Mouse (Mus musculus) small intestine, adult 2 months (tissue): ENCODE data around the gene Paqr9. TPM values are rescaled to one million over a fixed set of nuclear protein-coding genes. Genes with fewer than 3 reads are reported as not detected.

ENCODE experiments used
- H3K27ac ChIP-seq: fragments of 200-500 bp; 2 replicates; pipeline ENCODE4 v1.5.1; 2012; ENCODE audit warnings: low read depth, low read length, control low read depth, inconsistent platforms; ENCODE audit not compliant: insufficient read depth
- H3K27me3 ChIP-seq: fragments of 200-500 bp; 2 replicates; pipeline ENCODE4 v1.6.1; 2012; ENCODE audit warnings: mild to moderate bottlenecking, moderate library complexity, low read length, inconsistent platforms; ENCODE audit not compliant: control insufficient read depth, insufficient read depth
- H3K36me3 ChIP-seq: fragments of 200-500 bp; 2 replicates; pipeline ENCODE4 v1.6.1; 2012; ENCODE audit warnings: mild to moderate bottlenecking, low read length, control low read depth, inconsistent platforms; ENCODE audit not compliant: control insufficient read depth, insufficient read depth
- H3K4me1 ChIP-seq: fragments of 200-500 bp; 2 replicates; pipeline ENCODE4 v1.6.1; 2012; ENCODE audit warnings: low read length, inconsistent platforms, mixed read lengths; ENCODE audit not compliant: control insufficient read depth, insufficient read depth, insufficient read length
- H3K4me3 ChIP-seq: fragments of 200-500 bp; 2 replicates; pipeline ENCODE4 v1.5.1; 2012; ENCODE audit warnings: low read depth, mild to moderate bottlenecking, control low read depth, inconsistent platforms, low read length, moderate library complexity
- CTCF ChIP-seq: fragments of 200-500 bp; IDR thresholded peaks from 2 replicates; pipeline ENCODE4 v1.5.1; 2012; ENCODE audit warnings: low read depth, mild to moderate bottlenecking, control low read depth, inconsistent platforms, low read length, moderate library complexity, mixed read lengths; ENCODE audit not compliant: insufficient replicate concordance, insufficient read length; ENCODE audit errors: extremely low read depth
- POLR2A ChIP-seq: fragments of 200-500 bp; IDR thresholded peaks from 2 replicates; pipeline ENCODE4 v1.6.1; 2012; ENCODE audit warnings: low read depth, mild to moderate bottlenecking, control low read depth, inconsistent platforms, low read length, moderate library complexity
- WGBS: fragments of 180-500 bp; shearing (Covaris S2); methylation state at CpG from one replicate; pipeline ENCODE4 v1.1.7; 2018; 5-methylcytosine and 5-hydroxymethylcytosine counted together
- polyA plus RNA-seq: library from polyadenylated mRNA; depleted of rRNA; stranded (reverse); fragments of >200 nt; gene quantifications from 2 replicates; pipeline ENCODE4 v1.2.3, GENCODE M21; 2012

Paqr9 gene
- polyA plus RNA-seq, 1 experiment, result 0.44 TPM

DNA sequence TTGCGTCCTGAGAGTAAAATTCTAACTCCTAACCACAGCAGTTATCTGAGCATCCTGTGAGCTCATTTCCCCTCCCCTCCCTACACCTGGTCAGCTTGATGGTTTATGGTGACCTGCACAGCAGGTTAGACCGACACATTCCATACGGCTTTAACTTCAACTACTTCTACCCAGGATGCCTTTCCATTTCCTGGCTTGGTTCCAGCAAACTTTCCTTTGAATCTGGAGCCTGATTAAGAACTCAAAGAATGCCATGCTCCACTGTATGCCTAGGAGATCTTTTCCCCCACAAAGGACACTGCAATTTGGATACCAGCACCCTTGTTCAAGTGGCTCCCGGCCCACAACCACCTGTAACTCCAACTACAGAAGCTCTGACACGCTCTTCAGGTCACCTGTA lies 38.9 kb upstream of the Paqr9 start:
- Histone ChIP-seq H3K36me3 (no peaks in the 10 kb centered on the region), H3K27ac (no peak overlapping the region), H3K27me3 (no peaks in the 10 kb centered on the region), H3K4me1 (no peaks in the 10 kb centered on the region), H3K4me3 (no peak overlapping the region)
- WGBS, result 80% methylated on average over 5 of the region's 5 CpGs
- TF ChIP-seq CTCF, result no peak
- no peak for TF ChIP-seq POLR2A

- no peak for TF ChIP-seq POLR2A
- TF ChIP-seq CTCF, result no peak
- Histone ChIP-seq H3K4me3 (no peak overlapping the region), H3K4me1 (no peaks in the 10 kb centered on the region), H3K27ac (no peak overlapping the region), H3K27me3 (no peaks in the 10 kb centered on the region), H3K36me3 (no peaks in the 10 kb centered on the region)
- WGBS, result 83% methylated on average over 8 of the region's 8 CpGs
Observed at GRCm38 (mm10) chr9:95521031-95521430, 38.4 kb upstream of the Paqr9 start.

GRCm38 (mm10) chr9:95521566-95521965 lies 37.9 kb upstream of the Paqr9 start:
- no peak overlapping the region for H3K27ac ChIP-seq
- 25% methylated on average over 10 of the region's 10 CpGs for WGBS
- TF ChIP-seq POLR2A (no peak), CTCF (no peak)
- H3K27me3 ChIP-seq, result no peaks in the 10 kb centered on the region
- H3K4me3 ChIP-seq, result no peak overlapping the region
- H3K4me1 ChIP-seq, result no peaks in the 10 kb centered on the region
- no peaks in the 10 kb centered on the region for H3K36me3 ChIP-seq

GRCm38 (mm10) chr9:95522561-95522960 lies 36.9 kb upstream of the Paqr9 start:
- no peak overlapping the region for H3K4me3 ChIP-seq
- H3K4me1 ChIP-seq, result no peaks in the 10 kb centered on the region
- no peak overlapping the region for H3K27ac ChIP-seq
- TF ChIP-seq POLR2A (no peak), CTCF (no peak)
- no peaks in the 10 kb centered on the region for H3K27me3 ChIP-seq
- 92% methylated on average over 2 of the region's 2 CpGs for WGBS
- H3K36me3 ChIP-seq, result no peaks in the 10 kb centered on the region

GRCm38 (mm10) chr9:95525376-95525775 lies 34.1 kb upstream of the Paqr9 start:
- H3K4me3 ChIP-seq, result no peak overlapping the region
- 79% methylated on average over 6 of the region's 6 CpGs for WGBS
- no peak for TF ChIP-seq POLR2A
- no peak for TF ChIP-seq CTCF
- H3K27ac ChIP-seq, result no peak overlapping the region
- no peaks in the 10 kb centered on the region for H3K4me1 ChIP-seq
- no peaks in the 10 kb centered on the region for H3K36me3 ChIP-seq
- H3K27me3 ChIP-seq, result no peaks in the 10 kb centered on the region

- no peak overlapping the region for H3K27ac ChIP-seq
- WGBS, result 7% methylated on average over 2 of the region's 2 CpGs
- H3K36me3 ChIP-seq, result no peaks in the 10 kb centered on the region
- H3K4me3 ChIP-seq, result no peak overlapping the region
- H3K4me1 ChIP-seq, result no peaks in the 10 kb centered on the region
- H3K27me3 ChIP-seq, result no peaks in the 10 kb centered on the region
- no peak for TF ChIP-seq CTCF
- no peak for TF ChIP-seq POLR2A
Observed at GRCm38 (mm10) chr9:95525961-95526360, 33.5 kb upstream of the Paqr9 start.

DNA sequence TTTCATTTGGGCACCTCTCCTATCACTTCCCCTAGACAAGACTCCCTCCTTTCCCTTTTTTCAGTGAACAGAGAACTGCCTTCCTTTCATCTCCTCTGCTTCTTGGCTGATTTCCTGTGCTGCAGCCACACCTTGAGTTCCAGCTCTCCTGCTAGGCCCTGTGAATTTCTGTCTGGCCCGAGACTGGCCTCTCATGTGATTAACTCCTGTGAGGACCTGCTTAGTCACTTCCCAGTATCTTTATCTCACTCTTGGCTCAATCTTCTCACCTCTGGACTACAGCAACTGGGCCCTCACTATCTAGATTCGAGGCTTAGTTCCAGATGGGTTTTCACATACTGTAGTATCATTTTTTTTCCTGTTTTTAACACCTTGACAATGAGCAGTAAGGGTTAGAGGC lies 31.8 kb upstream of the Paqr9 start:
- H3K4me3 ChIP-seq, result no peak overlapping the region
- no peaks in the 10 kb centered on the region for H3K4me1 ChIP-seq
- TF ChIP-seq POLR2A (no peak), CTCF (no peak)
- no peak overlapping the region for H3K27ac ChIP-seq
- H3K27me3 ChIP-seq, result no peaks in the 10 kb centered on the region
- no peaks in the 10 kb centered on the region for H3K36me3 ChIP-seq
- WGBS, result 13% methylated on average over 2 of the region's 2 CpGs

GRCm38 (mm10) chr9:95531144-95531543 lies 28.3 kb upstream of the Paqr9 start:
- no peaks in the 10 kb centered on the region for H3K27me3 ChIP-seq
- no peaks in the 10 kb centered on the region for H3K4me1 ChIP-seq
- H3K36me3 ChIP-seq, result no peaks in the 10 kb centered on the region
- no peak overlapping the region for H3K27ac ChIP-seq
- no peak overlapping the region for H3K4me3 ChIP-seq
- TF ChIP-seq CTCF, result no peak
- TF ChIP-seq POLR2A, result no peak
- 82% methylated on average over 3 of the region's 3 CpGs for WGBS

DNA sequence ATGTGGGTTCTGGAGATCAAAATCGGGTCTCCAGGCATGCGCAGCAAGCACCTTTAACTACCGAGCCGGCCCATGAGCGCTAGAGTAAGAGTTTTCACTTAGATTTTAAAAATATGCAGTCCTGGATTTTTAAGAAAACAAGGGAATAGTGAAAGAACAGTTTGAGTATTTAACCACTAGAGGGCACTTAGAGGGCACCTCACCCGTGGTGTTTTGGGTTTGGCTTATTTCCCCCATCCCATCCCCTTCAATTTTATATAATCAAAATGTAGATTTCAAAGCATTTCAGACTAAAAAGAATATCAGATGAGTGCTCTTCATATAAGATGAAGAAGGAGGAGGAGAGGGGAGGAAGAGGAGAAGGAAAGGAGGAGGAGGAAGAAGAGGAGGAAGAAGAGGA lies 25.6 kb upstream of the Paqr9 start:
- no peaks in the 10 kb centered on the region for H3K4me1 ChIP-seq
- TF ChIP-seq POLR2A (no peak), CTCF (peak; percentile 33; the same call in 1 of the 2 replicates)
- 37% methylated on average over 6 of the region's 6 CpGs for WGBS
- no peaks in the 10 kb centered on the region for H3K27me3 ChIP-seq
- no peak overlapping the region for H3K4me3 ChIP-seq
- H3K27ac ChIP-seq, result no peak overlapping the region
- H3K36me3 ChIP-seq, result no peaks in the 10 kb centered on the region
